Mouse (Mus musculus) adipocyte (in vitro differentiated cells): ENCODE data around the gene Dio1.
A peak's percentile ranks its signal among the peaks of the same experiment; 100 is the strongest.

Experiments
- DNase-seq: peaks from one replicate; pipeline ENCODE4 v3.0.0-alpha.2; 2016; ENCODE audit warnings: low spot score

Dio1 gene

GRCm38 (mm10) chr4:107306966-107307365, at the start of gene Dio1:
TSS of gene Dio1 (minus strand) at chr4:107307169.
- no peak for DNase-seq

DNA sequence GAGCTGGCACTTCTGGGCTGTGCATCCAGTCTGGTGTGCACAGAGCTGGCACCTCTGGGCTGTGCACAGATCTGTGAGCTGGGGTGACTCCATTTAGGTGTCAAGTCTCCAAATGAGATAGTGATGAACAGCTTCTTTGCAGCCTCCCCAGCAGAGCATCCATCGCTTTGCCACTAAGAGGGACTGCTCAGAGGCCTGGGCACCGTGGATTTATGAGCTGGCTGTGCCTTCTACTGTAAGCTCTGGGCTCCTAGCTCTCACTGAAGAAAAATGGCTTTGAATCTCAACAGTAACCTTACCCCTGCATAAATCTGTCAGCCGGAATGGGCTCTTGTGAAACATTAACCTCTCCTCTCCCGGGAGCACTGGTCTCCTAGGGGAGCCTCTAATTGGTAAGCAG, 47.6 kb upstream of the Dio1 start:
- DNase-seq: peak; percentile 32

DNA sequence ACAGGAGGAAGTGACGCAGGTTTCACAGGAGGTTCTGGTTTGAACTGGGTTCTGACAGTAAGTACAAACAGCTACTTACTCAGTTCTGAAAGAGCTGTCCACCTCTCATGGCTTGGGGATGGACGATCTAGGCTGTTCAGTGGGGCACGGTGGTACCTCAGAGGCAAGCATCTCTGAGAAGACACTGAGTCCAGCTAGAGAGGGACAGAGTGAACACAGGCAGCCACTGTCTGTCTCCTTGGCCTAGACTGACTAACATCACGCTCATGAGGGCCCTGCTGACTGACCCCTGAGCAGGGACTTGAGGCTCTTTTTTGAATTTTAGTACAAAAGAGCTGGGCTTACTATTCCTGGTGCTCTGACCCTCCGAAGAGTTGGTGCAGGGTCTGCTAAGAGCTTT, 47.2 kb upstream of the Dio1 start:
- DNase-seq: no peak

- no peak for DNase-seq
Observed at GRCm38 (mm10) chr4:107353612-107354011, 46.6 kb upstream of the Dio1 start.

DNA sequence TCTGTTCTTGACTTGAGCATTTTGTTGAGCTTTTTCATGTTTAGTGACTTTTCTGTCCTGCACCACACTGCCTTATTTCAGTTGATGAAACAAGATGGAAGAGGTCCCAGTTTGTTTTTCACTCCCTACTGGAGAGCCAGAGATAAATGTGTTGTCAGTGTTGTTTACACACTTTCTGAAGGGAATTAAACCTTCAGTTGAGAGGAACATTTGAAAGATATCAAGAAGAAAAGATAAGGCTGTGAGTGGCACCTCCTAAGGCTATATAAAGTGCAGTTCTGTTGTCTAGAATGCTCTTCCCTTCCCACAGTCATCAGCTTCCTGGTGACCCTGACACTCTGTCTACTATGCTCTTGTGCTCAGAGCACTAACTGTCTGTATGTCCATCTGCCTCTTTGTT, 44.4 kb upstream of the Dio1 start:
- no peak for DNase-seq

DNA sequence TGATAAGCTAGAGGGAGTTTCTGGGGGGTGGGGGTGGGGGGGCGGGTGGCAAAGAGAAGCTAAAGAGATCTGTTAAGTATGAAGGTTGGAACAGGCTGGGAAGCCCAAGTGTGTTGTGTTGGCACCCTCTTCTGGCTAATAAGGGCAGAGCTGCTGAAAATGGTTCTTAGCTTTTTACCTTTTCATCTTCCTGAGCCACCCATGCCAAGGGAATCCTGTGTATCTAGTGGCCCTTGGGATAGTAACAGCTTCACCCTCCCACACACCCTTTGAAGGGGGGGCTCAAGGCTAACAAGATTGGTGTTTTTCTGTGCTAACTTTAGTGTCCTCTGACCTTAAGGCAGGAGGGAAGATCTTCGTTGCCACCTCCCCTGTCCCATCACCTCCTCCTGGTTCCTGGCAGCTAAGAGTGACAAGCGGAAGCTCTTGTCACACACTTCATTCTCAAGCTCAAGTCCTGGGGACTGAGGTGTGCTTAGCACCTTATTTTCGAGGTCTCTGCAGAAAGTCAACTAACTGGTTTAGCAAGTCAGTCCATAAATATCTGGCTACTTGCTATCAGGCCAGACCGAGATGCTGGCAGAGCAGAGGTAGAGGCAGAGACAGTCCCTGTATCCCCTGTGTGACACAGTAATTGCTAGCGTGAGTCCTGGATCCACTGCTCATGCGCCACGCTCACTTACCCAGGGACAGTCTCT, 42.5 kb upstream of the Dio1 start:
- peak; percentile 51 for DNase-seq

DNA sequence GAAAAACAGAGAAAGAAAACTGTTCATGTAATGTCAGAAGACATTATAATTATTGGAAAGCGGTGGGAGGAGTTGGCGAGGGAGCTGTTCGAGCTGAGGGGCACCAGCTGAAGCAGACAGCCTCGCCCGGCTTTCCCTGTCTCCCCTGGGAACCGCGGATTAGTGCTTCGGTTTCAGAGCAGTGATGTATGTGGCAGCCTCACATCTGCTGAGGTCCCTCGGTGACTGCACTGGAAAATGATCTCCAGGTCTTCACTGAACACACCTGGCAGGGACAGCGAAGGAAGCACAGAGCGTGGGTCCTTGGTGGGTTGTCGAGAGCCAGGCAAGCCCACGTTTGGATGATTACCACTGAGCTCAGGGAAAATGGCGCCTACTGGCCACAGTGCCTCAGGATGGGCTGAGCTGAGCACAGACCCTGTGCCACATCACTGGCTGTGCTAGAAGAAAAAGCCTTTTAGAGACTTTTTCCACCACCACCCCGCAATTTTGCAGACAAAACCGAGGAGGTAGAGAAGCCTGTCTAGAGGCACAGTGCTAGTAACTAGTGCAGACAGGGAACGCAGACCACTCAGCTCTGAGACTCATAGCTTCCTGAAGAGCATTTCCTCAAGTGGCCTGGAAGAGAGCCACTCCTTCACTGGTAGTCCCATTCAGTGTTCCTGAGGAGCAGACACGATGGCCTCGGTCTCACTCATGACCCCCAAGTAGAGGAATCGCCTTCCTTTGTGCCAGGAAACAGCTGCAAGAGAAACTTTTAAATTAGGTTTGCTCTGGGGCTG, 41.8 kb upstream of the Dio1 start:
- DNase-seq: no peak

DNA sequence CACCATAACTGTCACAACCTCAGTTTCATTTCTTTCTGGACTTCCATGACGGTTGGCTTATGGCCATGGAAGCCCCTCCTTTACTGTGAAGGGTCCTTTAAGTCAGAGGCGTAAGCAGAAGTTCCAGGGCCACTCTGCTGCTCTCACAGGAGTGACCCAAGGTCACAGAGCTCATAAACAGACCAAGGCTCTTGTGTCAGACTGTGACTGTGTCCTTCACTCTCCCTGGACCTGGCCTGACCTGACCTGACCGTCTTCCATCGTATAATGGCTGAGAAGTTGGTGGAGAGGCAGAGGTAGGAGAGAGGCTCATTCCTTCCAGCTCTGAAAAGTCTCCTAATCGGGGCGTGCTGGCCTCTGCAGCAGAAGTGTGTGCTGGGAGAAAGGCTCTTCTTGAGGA, 40.3 kb upstream of the Dio1 start:
- no peak for DNase-seq

DNA sequence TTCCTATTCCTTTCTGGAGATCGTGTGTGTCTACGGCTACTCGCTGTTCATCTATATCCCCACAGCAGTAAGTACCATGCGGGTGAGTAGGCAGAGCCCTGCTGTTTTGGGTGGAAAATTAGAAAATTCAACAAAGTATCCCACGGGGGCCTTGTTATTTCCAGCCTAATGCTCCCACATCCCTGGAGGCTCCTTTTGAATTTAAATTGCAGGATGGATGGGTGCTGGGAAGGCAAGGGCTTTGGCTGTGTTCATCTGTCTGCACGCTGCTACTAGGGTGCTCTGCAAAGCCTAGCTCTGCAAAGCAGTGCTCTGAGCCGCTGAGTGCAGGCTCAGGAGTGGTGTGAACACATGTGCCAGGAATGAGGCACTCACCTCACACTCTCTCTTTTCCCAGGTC, 37.6 kb upstream of the Dio1 start:
- DNase-seq: no peak

DNA sequence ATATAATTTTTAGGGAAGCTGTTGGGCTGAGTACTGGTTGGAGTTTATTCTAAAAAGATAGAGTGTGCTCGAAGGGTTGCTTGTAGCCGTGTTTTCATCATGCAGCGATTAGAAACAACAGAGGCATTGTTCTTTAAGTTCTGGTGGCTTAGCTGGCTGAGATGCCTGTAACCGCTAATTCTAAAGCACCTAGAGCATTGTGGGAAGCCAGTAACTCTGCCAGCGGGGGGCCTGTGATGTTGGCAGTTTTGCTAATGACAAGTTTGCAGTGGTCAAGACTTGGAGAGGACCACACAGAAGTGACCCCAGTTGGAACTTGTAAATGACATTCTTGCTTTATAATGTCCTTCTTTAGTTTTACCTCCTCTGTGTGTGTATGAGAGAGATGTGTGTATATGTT, 34.4 kb upstream of the Dio1 start:
- DNase-seq: no peak

DNA sequence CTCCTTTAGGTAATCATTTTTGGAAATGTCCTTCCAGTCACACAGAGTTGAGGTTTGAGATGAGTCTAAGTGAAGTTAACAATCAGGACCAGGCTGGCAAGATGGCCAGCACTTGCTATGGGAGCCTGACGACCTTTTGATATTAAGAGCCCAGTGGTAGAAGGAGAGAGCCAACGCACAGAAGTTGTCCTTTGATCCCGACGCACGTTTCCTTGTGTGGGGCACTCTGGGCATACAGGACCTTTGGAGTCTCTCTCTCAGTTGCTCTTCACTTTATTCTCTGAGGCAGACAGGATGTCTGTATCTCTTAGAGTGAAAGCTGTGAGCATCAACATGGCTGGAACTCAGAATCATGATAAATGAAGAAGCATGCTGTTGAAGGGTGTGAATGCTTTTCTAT, 30.5 kb upstream of the Dio1 start:
- no peak for DNase-seq

DNA sequence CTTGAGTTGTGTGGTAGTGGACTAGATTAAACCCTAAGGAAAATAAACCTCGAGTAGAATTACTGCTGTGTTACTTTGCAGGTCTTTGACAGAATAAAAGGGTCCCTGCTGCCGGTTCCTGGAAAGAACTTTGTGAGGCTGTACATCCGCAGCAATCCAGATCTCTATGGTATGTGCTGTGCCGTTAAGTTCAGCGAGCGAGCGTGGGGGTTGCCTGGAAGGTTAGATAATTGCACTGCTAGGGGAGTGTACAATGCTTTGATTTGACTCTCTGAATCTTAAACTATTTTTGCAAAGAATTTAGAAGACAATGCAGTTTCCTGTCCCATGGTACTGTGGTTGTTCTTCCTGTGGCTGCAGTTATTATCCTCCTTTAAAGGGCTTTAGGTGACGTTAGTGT, 29.4 kb upstream of the Dio1 start:
- DNase-seq: no peak

DNA sequence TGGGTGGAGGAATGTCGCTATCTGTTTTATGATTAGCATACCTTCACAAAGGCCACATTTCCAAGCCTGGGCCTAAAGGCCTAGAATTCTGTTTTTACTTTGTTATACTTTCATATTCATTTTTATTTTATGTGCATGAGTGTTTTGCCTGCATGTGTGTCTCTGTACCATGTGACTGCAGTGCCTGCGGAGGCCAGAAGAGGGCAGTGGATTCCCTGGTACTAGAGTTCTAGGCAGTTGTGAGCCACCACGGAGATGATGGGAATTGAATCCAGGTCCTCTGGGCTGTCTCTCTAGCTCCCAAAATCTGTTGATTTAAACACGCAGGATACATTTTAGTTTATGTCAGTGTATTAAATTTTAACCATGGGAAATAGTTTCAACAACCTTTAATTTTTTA, 26.5 kb upstream of the Dio1 start:
- no peak for DNase-seq

DNA sequence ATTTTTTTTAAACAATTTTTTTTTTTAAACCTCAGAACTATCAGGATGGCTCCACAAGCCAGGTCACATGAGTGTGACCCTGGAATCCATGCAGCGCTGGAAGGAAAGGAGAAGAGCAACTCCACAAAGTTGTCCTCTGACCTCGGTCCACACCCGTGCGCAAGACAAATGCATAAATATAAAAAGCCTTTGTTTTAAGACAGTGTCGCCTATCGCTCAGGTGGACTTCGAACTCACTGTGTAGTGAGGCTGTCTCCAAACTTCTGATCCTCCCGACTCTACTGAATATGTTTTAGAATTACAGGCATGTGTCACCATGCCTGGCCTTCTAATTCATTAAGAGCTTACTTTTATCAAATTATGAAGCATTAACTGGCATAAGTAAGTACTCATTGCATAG, 21.6 kb upstream of the Dio1 start:
- DNase-seq: no peak

DNA sequence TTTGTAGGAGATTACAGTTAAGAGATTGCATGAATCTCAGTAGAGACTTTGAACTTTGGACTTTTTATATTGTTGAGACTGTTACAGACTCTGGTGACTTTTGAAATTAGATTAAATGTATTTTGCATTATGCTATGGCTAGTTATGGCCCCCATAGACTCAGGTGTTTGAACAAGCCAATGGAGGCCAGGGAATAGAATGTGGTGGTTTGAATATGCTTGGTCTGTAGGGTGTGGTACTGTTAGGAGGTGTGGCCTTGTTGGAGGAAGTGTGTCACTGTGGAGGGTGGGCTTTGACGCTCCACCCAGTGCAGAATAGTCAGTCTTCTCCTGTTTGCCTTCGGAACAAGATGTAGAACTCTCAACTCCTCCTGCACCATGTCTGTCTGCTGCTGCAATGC, 16.1 kb upstream of the Dio1 start:
- DNase-seq: no peak

- DNase-seq: no peak
Observed at GRCm38 (mm10) chr4:107321041-107321440, 14.1 kb upstream of the Dio1 start.

GRCm38 (mm10) chr4:107318646-107319045, 11.7 kb upstream of the Dio1 start:
- DNase-seq: no peak

- DNase-seq: no peak
Observed at GRCm38 (mm10) chr4:107314479-107314805, 7.5 kb upstream of the Dio1 start.

DNA sequence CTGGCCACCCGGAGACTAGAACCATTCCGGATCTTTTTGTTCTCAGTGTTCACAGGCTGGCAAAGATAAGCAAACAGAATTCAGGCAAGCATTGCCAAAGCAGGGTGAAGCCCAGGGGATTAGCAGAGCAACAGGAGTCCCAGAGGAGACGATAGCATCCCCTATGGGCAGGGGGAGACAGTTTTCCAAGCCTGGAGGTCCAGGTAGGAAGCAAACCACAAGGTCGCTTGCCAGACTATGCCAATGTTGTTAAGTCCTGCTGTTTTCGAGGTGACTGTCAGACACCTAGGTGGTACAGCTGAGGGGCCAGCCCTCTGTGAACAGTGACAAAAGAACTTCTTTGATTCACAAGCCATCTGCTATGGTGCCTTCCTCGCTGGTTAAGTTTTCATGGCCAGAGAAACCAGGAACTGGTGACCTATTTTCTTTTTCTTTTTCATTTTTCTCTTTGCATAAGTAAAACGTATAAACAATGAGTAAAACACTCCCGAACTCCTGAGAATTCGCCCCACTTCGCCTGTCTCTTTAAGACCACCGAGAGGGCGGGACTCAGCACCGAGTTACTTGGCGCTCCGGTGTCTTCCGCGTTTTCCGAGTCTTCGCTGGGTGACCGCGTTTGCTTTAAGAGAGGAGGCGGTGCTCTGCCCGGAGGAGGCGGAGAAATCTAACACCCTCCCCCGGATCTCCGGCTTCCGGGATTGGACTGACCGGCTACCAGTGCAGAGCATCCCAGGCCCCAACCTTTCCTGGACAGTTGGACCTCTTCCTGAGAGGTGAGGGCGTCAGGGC, 6.9 kb upstream of the Dio1 start, which contains the start of gene Yipf1:
Gene Yipf1 (plus strand): TSS at position 674 of the 789 bp plus-strand sequence.
- peak; percentile 88 for DNase-seq

DNA sequence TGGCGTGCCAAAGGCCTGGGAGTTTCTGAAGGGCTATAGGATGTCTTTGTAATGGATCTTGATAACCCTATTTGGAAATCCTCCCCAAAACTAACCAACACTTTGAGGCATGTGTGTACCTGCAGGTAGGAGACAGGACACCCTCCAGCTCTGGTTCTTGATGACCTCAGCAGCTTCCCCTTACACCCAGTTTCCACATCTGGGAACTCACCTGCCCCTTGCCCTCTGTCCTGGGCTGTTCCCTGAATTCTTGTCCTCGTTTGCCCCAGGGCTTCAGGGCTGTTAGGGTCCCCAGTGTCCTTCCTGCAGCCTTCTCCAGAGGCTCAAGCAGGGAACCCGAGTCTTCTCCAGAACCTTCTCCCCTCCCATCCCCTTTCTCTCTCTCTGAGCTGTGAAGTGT, 3.4 kb downstream of the Dio1 start:
- DNase-seq: no peak

GRCm38 (mm10) chr4:107302832-107303231, 4.1 kb downstream of the Dio1 start:
- no peak for DNase-seq

- DNase-seq: no peak
Observed at GRCm38 (mm10) chr4:107302221-107302620, 4.7 kb downstream of the Dio1 start.
